Mouse (Mus musculus): ENCODE measurements around the gene Pcbp1.

Pcbp1 gene

GRCm38 (mm10) chr6:86541650-86542049, 15.5 kb upstream of the Pcbp1 start:
- H3K36me3 ChIP-seq (ENCODE audit: control insufficient read depth, insufficient read depth, low read length, poor library complexity, severe bottlenecking), result peaks cover 7% of the 10 kb centered on the region
- H3K27me3 ChIP-seq (ENCODE audit: control insufficient read depth, insufficient read depth, low read length, poor library complexity, severe bottlenecking), result no peaks in the 10 kb centered on the region
- peak; percentile 59 for DNase-seq (ENCODE audit: low read depth, low spot score)

GRCm38 (mm10) chr6:86528451-86528785, 2.3 kb upstream of the Pcbp1 start:
- Histone ChIP-seq H3K36me3 (ENCODE audit: control insufficient read depth, insufficient read depth, low read length, poor library complexity, severe bottlenecking) (peaks cover 8% of the 10 kb centered on the region), H3K27me3 (ENCODE audit: control insufficient read depth, insufficient read depth, low read length, poor library complexity, severe bottlenecking) (no peaks in the 10 kb centered on the region)
- DNase-seq (ENCODE audit: low read depth, low spot score), result no peak

DNA sequence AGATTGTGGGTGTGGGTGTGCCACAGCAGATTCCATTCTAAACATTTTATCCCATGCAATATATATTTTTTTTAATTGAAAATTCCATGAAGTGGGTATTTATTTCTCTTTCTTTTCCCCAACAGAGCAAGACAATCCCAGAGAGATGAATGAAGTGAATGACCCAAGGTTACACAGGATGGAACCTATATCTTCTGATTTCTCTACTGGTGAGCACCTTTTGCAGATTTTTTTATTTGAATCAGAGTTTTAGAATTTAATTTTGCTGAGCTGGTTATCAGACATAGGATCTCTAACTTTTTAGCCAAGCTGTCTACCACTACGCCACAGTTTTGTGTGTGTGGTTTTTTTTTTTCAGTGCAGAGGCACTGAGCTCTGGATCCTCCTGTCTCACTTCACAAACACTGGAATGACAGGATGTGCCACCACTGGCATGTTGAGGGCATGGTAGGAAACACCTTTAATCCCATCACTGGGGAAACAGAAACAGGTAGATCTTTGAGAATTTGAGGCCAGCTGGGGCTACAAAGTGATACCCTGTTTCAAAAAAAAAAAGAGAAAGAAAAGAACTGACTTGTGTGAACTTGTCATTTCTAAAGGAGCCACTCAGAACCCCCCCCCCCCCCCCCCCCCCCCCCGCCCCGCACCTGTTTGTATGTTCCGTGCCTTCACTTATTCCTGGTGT, 1.8 kb upstream of the Pcbp1 start:
- peak; percentile 14 for DNase-seq (ENCODE audit: low read depth, low spot score)
- H3K27me3 ChIP-seq (ENCODE audit: control insufficient read depth, insufficient read depth, low read length, poor library complexity, severe bottlenecking), result no peaks in the 10 kb centered on the region
- peaks cover 3% of the 10 kb centered on the region for H3K36me3 ChIP-seq (ENCODE audit: control insufficient read depth, insufficient read depth, low read length, poor library complexity, severe bottlenecking)

DNA sequence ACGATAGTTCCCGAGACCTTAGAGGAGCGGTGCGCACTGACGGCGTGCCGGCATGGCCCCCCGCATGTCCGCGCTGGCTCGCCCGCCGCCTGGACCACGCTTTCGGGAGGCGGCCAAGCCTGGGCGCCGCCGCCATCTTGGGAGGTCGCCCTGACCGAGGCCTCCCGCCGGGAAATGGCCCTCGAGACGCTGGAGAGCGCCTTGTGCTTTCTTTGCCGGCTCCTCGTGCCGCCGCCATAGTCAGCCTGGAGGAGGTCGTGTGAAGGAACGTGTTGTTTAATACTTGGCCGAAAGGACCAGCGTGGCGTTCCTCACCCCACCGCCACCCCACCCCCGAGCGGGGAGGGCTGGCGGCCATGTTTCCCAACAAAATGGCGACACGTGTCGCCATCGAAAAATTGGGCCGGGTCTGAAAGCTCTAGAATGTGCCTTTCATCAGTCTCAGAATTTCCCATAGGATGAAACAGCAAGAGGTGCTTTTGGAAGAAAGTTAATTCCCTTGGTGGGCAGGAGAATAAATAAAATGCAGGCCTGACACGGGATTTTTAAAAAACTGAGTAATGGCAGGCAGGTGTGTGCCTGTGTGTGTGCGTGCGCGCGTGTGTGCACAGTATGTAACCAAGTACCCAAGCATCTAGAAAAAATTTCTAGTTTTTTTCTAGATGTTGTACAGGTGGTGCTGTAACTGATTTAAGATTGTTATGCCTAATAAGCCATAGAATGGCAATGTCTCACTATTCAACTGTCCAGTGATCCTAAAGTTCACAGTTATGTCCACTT, 1.0 kb upstream of the Pcbp1 start:
- peak; percentile 82 for DNase-seq (ENCODE audit: low read depth, low spot score)
- peaks cover 1% of the 10 kb centered on the region; the same call in 1 of the 2 replicates for H3K36me3 ChIP-seq (ENCODE audit: control insufficient read depth, insufficient read depth, low read length, poor library complexity, severe bottlenecking)
- no peaks in the 10 kb centered on the region for H3K27me3 ChIP-seq (ENCODE audit: control insufficient read depth, insufficient read depth, low read length, poor library complexity, severe bottlenecking)

- Histone ChIP-seq H3K36me3 (ENCODE audit: control insufficient read depth, insufficient read depth, low read length, poor library complexity, severe bottlenecking) (no peaks in the 10 kb centered on the region), H3K27me3 (ENCODE audit: control insufficient read depth, insufficient read depth, low read length, poor library complexity, severe bottlenecking) (no peaks in the 10 kb centered on the region)
- DNase-seq (ENCODE audit: low read depth, low spot score), result peak; percentile 72
These were observed 482 bp downstream of the Pcbp1 start for GRCm38 (mm10) chr6:86525646-86526031.

GRCm38 (mm10) chr6:86524879-86525645, 1.1 kb downstream of the Pcbp1 start:
- no peaks in the 10 kb centered on the region for H3K36me3 ChIP-seq (ENCODE audit: control insufficient read depth, insufficient read depth, low read length, poor library complexity, severe bottlenecking)
- DNase-seq (ENCODE audit: low read depth, low spot score), result no peak

DNA sequence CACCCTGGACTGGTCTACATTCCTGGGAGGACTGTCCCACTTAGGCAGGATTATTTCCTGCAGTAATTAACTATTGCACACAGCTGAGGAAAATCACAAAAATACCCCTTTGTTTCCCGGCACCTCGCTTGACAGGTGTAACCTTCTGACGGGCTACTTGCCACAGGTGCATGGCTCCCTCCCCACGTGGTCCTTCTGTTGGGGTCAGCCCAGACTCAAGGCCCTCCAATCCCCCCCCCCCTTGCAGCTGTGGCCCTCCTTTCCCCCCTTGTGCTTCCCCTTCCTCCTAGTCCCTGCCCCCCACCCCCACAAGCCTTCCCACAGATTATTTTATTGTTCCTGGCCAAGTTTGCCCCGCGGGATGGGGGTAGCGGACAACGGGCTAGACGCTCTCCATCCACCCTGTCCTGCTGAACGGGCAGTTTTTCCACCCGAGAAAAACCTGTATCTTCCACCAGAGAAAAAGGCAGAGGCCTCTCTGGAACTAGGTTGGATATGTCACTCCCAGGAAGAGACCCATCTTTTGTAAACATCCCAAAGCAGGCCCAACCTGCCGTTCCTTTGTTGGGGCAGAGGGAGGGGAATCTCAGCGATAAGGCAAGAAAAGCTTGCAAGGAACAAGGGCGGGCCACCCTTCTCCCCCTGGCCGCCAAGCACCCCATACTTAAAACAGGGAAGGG, 2.2 kb downstream of the Pcbp1 start:
- H3K27me3 ChIP-seq (ENCODE audit: control insufficient read depth, insufficient read depth, low read length, poor library complexity, severe bottlenecking), result no peaks in the 10 kb centered on the region
- no peaks in the 10 kb centered on the region for H3K36me3 ChIP-seq (ENCODE audit: control insufficient read depth, insufficient read depth, low read length, poor library complexity, severe bottlenecking)
- peak; percentile 16 for DNase-seq (ENCODE audit: low read depth, low spot score)

More at GRCm38 (mm10) chr6:86524879-86525645, 1.1 kb downstream of the Pcbp1 start:
- no peaks in the 10 kb centered on the region for H3K27me3 ChIP-seq (ENCODE audit: control insufficient read depth, insufficient read depth, low read length, poor library complexity, severe bottlenecking)

DNA sequence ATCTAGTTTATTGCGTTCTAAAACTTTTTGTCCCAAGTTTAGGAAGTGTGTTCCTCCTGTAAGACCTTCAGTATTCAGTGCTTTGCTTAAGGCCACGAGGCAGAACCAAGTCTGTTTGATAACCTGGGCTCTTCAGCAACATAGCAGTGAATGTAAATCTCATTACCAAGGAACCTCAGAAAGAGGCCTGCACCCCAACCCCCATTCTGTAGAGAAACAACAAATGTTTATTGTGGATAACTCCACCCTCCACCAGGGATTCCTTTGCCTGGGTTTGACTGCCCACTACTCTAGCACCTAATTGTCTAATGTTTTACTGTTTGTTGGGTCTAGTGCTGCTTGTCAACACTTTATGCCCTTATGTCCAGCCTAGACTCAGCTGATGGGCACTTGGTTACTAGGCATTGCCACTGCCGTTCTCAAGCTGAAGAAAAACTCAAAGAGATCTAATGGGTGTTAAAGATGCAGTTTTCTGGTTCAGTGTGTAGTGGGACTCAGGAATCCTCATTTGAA, 2.8 kb downstream of the Pcbp1 start:
- H3K27me3 ChIP-seq (ENCODE audit: control insufficient read depth, insufficient read depth, low read length, poor library complexity, severe bottlenecking), result no peaks in the 10 kb centered on the region
- no peaks in the 10 kb centered on the region for H3K36me3 ChIP-seq (ENCODE audit: control insufficient read depth, insufficient read depth, low read length, poor library complexity, severe bottlenecking)
- no peak for DNase-seq (ENCODE audit: low read depth, low spot score)

DNA sequence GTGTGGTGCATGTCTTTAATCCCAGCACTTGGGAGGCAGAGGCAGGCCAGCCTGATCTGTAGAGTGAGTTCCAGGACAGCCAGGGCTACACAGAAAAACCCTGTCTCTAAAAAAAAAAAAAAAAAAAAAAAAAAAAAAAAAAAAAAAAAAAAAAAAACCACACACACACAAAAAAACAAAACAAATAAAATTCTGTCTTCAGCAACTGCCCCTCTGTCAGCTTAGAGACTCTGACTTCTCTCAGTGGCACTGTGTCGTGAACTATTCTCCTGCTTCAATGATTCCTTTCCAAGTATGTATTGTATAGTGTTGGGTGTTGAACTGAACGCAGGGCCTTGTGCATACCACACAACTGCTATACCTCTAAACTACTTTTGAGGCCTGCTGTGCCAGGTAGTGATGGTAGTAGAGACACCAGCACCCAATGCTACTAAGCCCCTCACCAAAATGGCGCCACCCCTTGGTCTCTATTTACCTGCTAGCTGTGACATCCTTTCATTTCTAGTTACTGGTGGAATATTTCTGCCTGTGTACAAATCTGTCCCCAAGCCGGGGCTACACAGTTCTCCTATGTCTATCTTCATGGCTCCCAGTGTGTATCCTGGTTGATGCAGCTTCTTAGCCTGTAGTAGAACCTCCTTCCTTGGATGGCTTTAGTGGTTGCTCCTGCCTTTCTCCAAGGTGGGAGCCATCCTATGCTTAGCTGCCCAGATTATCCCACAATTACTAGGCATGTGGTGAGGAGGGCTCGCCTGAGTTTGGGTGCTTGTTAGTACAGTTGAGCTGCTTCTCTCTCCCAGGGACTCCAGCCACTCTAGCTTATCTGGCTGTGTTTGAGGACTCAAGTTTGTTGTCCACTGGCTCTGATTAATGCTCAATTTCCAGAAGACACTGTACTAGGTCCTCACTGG, 3.9 kb downstream of the Pcbp1 start:
- Histone ChIP-seq H3K27me3 (ENCODE audit: control insufficient read depth, insufficient read depth, low read length, poor library complexity, severe bottlenecking) (no peaks in the 10 kb centered on the region), H3K36me3 (ENCODE audit: control insufficient read depth, insufficient read depth, low read length, poor library complexity, severe bottlenecking) (no peaks in the 10 kb centered on the region)
- no peak for DNase-seq (ENCODE audit: low read depth, low spot score)

- H3K36me3 ChIP-seq (ENCODE audit: control insufficient read depth, insufficient read depth, low read length, poor library complexity, severe bottlenecking), result no peaks in the 10 kb centered on the region
- DNase-seq (ENCODE audit: low read depth, low spot score), result no peak
- no peaks in the 10 kb centered on the region for H3K27me3 ChIP-seq (ENCODE audit: control insufficient read depth, insufficient read depth, low read length, poor library complexity, severe bottlenecking)
These were observed 6.3 kb downstream of the Pcbp1 start for GRCm38 (mm10) chr6:86519767-86520345.

DNA sequence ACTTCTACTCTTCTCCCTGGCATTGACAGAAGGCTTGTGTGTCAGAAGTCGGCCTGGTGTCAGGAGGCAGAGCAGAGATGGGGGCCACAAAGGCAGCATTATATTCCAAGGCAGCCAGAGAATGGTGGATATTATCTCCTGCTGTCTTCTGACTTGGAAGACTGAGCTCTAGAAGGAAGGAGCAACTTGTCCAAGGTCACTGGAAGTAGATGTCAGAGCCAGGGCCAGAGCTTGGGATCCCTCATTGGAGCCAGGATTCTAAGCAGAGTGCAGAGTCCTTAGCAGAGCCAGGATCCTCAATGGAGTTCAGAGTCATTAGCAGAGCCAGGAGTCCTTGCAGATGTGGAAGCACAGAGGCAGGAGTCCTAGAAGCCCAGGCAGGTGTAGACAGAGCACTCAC, 10.1 kb downstream of the Pcbp1 start:
- Histone ChIP-seq H3K27me3 (ENCODE audit: control insufficient read depth, insufficient read depth, low read length, poor library complexity, severe bottlenecking) (no peaks in the 10 kb centered on the region), H3K36me3 (ENCODE audit: control insufficient read depth, insufficient read depth, low read length, poor library complexity, severe bottlenecking) (no peaks in the 10 kb centered on the region)
- DNase-seq (ENCODE audit: low read depth, low spot score), result no peak

DNA sequence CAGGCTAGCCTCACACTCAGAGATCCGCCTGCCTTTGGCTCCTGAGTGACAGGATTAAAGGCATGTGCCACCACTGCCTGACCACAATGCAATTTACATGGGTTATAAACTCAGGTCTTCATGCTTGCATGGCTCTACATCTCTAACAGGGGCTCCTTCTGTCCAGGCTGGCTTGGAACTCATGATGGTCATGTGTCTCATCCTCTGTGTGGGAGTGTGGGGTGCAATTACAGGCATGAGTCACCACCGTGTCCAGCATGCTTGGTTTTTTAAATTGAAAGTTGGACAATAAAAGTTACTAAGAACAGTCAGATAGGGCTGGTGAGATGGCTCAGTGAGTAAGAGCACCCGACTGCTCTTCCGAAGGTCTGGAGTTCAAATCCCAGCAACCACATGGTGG, 12.8 kb downstream of the Pcbp1 start:
- no peaks in the 10 kb centered on the region for H3K27me3 ChIP-seq (ENCODE audit: control insufficient read depth, insufficient read depth, low read length, poor library complexity, severe bottlenecking)

DNA sequence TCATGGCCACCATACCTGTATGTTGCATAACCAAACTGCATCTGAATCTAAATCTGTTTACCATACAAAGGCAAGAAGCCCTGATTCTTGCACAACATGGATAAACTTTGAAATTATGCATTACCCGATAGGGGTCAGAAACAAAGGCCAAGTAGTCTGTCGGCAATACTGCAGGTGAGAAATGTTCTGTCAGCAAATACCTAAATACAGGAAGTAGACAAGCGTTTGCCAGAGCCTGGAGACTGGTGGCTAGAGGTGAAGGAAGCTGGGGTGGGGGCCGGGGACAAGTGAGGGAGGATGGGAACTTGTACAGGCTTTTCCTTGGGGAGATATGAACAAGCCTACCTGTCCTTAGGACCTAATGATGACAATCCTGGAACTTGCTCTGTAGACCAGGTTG, 15.1 kb downstream of the Pcbp1 start:
- DNase-seq (ENCODE audit: low read depth, low spot score), result no peak
- H3K36me3 ChIP-seq (ENCODE audit: control insufficient read depth, insufficient read depth, low read length, poor library complexity, severe bottlenecking), result no peaks in the 10 kb centered on the region
- H3K27me3 ChIP-seq (ENCODE audit: control insufficient read depth, insufficient read depth, low read length, poor library complexity, severe bottlenecking), result no peaks in the 10 kb centered on the region

More for the DNA sequence above, 12.8 kb downstream of the Pcbp1 start:
- no peak for DNase-seq (ENCODE audit: low read depth, low spot score)
- no peaks in the 10 kb centered on the region for H3K36me3 ChIP-seq (ENCODE audit: control insufficient read depth, insufficient read depth, low read length, poor library complexity, severe bottlenecking)
